ENCODE assay signal across 19 mouse cellular contexts in genomic region chr2:11457904-11458303, GRCm38 (mm10).
A peak's percentile ranks its signal among the peaks of the same experiment; 100 is the strongest.
DNase-seq lines count a peak whose midpoint lies in the region; ATAC-seq lines count a peak whose summit lies in the region.
"Had no signal": no experiment of that assay in that cellular context is flagged by ENCODE, and none has a peak within 500 bp of the region (broad histone marks: within the 10 kb centered on the region; RNA-seq: fewer than 3 reads in every experiment).

No protein-coding gene starts in this region.

- no peak overlapping the region for H3K9ac ChIP-seq in embryonic facial prominence, embryonic 14.5 days (ENCODE audit: low read depth, low read length)
- H3K9ac ChIP-seq in kidney, embryonic 15.5 days = no peak overlapping the region
- H3K9ac ChIP-seq in kidney, embryonic 16.5 days (replicated peaks; ENCODE audit: low read length) = no peak overlapping the region
- no peak overlapping the region for H3K9ac ChIP-seq in intestine, embryonic 16.5 days (ENCODE audit: low read depth, low read length)
- H3K9ac ChIP-seq: embryonic facial prominence, embryonic 15.5 days; forebrain, embryonic 12.5 days; hindbrain, embryonic 15.5 days; limb, embryonic 13.5 days; neural tube, embryonic 13.5 days had no signal

- intact Hi-C loops in gastrocnemius, postnatal 14 days (cut with DNase I; ENCODE audit: low total_unique reads) = no loop called here

- H3K27ac ChIP-seq in embryonic facial prominence, embryonic 14.5 days (replicated peaks; ENCODE audit: low read depth, low read length) = no peak overlapping the region
- no peak overlapping the region for H3K27ac ChIP-seq in embryonic facial prominence, embryonic 10.5 days (replicated peaks)
- H3K27ac ChIP-seq in kidney, embryonic 15.5 days = no peak overlapping the region
- no peak overlapping the region for H3K27ac ChIP-seq in kidney, embryonic 16.5 days (ENCODE audit: low read length)
- no peak overlapping the region for H3K27ac ChIP-seq in intestine, embryonic 16.5 days (ENCODE audit: low read length)
- H3K27ac ChIP-seq: embryonic facial prominence, embryonic 15.5 days; forebrain, embryonic 12.5 days; hindbrain, embryonic 15.5 days; limb, embryonic 13.5 days; midbrain, embryonic 10.5 days; neural tube, embryonic 13.5 days had no signal

- no peak; the same call in 1 of the 2 replicates for ATAC-seq in embryonic facial prominence, embryonic 14.5 days (ENCODE audit: low read depth)
- 0 out of 2 replicates have a peak, but pooled peaks have one; percentile 33 for ATAC-seq in kidney, embryonic 15.5 days (replicated peaks; ENCODE audit: low FRiP score)
- ATAC-seq in kidney, embryonic 16.5 days (ENCODE audit: low FRiP score, low TSS enrichment) = no peak
- peak; percentile 67; the same call in 1 of the 2 replicates for ATAC-seq in intestine, embryonic 16.5 days
- ATAC-seq: activated CD4-positive, CD25-positive, alpha-beta regulatory T cell, adult 4 months had no signal

- H3K4me2 ChIP-seq in embryonic facial prominence, embryonic 14.5 days (ENCODE audit: low read depth, low read length) = no peak overlapping the region
- no peak overlapping the region for H3K4me2 ChIP-seq in kidney, embryonic 15.5 days
- H3K4me2 ChIP-seq in kidney, embryonic 16.5 days (replicated peaks; ENCODE audit: low read depth, low read length) = no peak overlapping the region
- no peak overlapping the region for H3K4me2 ChIP-seq in intestine, embryonic 16.5 days (ENCODE audit: low read depth, low read length)
- H3K4me2 ChIP-seq: embryonic facial prominence, embryonic 15.5 days; forebrain, embryonic 12.5 days; hindbrain, embryonic 15.5 days; limb, embryonic 13.5 days; neural tube, embryonic 13.5 days had no signal

- H3K4me3 ChIP-seq in embryonic facial prominence, embryonic 14.5 days (ENCODE audit: low read depth, low read length) = no peak overlapping the region
- no peak overlapping the region for H3K4me3 ChIP-seq in embryonic facial prominence, embryonic 10.5 days
- no peak overlapping the region for H3K4me3 ChIP-seq in kidney, embryonic 15.5 days (replicated peaks)
- H3K4me3 ChIP-seq in kidney, embryonic 16.5 days (ENCODE audit: low read length) = no peak overlapping the region
- no peak overlapping the region for H3K4me3 ChIP-seq in intestine, embryonic 16.5 days (ENCODE audit: low read length)
- H3K4me3 ChIP-seq: embryonic facial prominence, embryonic 15.5 days; forebrain, embryonic 12.5 days; hindbrain, embryonic 15.5 days; limb, embryonic 13.5 days; midbrain, embryonic 10.5 days; neural tube, embryonic 13.5 days had no signal

- 61% methylated on average over 7 of the region's 7 CpGs for WGBS in embryonic facial prominence, embryonic 14.5 days
- WGBS in embryonic facial prominence, embryonic 10.5 days = 65% methylated on average over 7 of the region's 7 CpGs
- 54% methylated on average over 7 of the region's 7 CpGs for WGBS in kidney, embryonic 15.5 days
- WGBS in kidney, embryonic 16.5 days = 60% methylated on average over 7 of the region's 7 CpGs
- WGBS in intestine, embryonic 16.5 days = 56% methylated on average over 7 of the region's 7 CpGs

- peak; percentile 31 for DNase-seq in embryonic facial prominence, embryonic 14.5 days (ENCODE audit: low spot score)
- DNase-seq in embryonic facial prominence, embryonic 10.5 days (ENCODE audit: low spot score) = no peak
- peak; percentile 32 for DNase-seq in 3T3-L1 (ENCODE audit: low read depth, low spot score)
- no peak for DNase-seq in adrenal gland, postnatal 10 days
- DNase-seq in gastrocnemius, postnatal 14 days = no peak
- DNase-seq: cerebellum, adult 8-10 months; gastrocnemius, postnatal 25 days; lung, postnatal 14 days; thymus, postnatal 36 days had no signal

- no peaks in the 10 kb centered on the region for H3K27me3 ChIP-seq in embryonic facial prominence, embryonic 14.5 days (replicated peaks; ENCODE audit: control insufficient read depth, insufficient read depth, low read length)
- H3K27me3 ChIP-seq in embryonic facial prominence, embryonic 10.5 days (replicated peaks; ENCODE audit: low read depth, poor library complexity, severe bottlenecking) = no peaks in the 10 kb centered on the region
- H3K27me3 ChIP-seq in kidney, embryonic 15.5 days = no peaks in the 10 kb centered on the region
- H3K27me3 ChIP-seq in kidney, embryonic 16.5 days (ENCODE audit: insufficient read depth, low read length) = no peaks in the 10 kb centered on the region
- no peaks in the 10 kb centered on the region for H3K27me3 ChIP-seq in intestine, embryonic 16.5 days (replicated peaks; ENCODE audit: control insufficient read depth, insufficient read depth, low read length)
- H3K27me3 ChIP-seq: embryonic facial prominence, embryonic 15.5 days; forebrain, embryonic 12.5 days; hindbrain, embryonic 15.5 days; limb, embryonic 13.5 days; neural tube, embryonic 13.5 days had no signal

- H3K9me3 ChIP-seq in embryonic facial prominence, embryonic 14.5 days (ENCODE audit: control insufficient read depth, low read length) = no peaks in the 10 kb centered on the region
- H3K9me3 ChIP-seq in embryonic facial prominence, embryonic 10.5 days = no peaks in the 10 kb centered on the region
- no peaks in the 10 kb centered on the region for H3K9me3 ChIP-seq in kidney, embryonic 15.5 days (replicated peaks)
- no peaks in the 10 kb centered on the region for H3K9me3 ChIP-seq in kidney, embryonic 16.5 days (ENCODE audit: low read length)
- no peaks in the 10 kb centered on the region for H3K9me3 ChIP-seq in intestine, embryonic 16.5 days (ENCODE audit: control insufficient read depth, low read length)
- H3K9me3 ChIP-seq: embryonic facial prominence, embryonic 15.5 days; forebrain, embryonic 12.5 days; hindbrain, embryonic 15.5 days; limb, embryonic 13.5 days; midbrain, embryonic 10.5 days; neural tube, embryonic 13.5 days had no signal

- no peaks in the 10 kb centered on the region for H3K36me3 ChIP-seq in embryonic facial prominence, embryonic 14.5 days (ENCODE audit: control insufficient read depth, insufficient read depth, low read length)
- no peaks in the 10 kb centered on the region for H3K36me3 ChIP-seq in embryonic facial prominence, embryonic 10.5 days (replicated peaks)
- no peaks in the 10 kb centered on the region for H3K36me3 ChIP-seq in kidney, embryonic 15.5 days
- no peaks in the 10 kb centered on the region for H3K36me3 ChIP-seq in kidney, embryonic 16.5 days (ENCODE audit: insufficient read depth, low read length)
- no peaks in the 10 kb centered on the region for H3K36me3 ChIP-seq in intestine, embryonic 16.5 days (ENCODE audit: control insufficient read depth, insufficient read depth, low read length)
- H3K36me3 ChIP-seq: embryonic facial prominence, embryonic 15.5 days; forebrain, embryonic 12.5 days; hindbrain, embryonic 15.5 days; limb, embryonic 13.5 days; midbrain, embryonic 10.5 days; neural tube, embryonic 13.5 days had no signal

- no peaks in the 10 kb centered on the region for H3K4me1 ChIP-seq in embryonic facial prominence, embryonic 14.5 days (ENCODE audit: control insufficient read depth, insufficient read depth, low read length)
- 0 out of 2 replicates have a peak, but pooled peaks cover 4% of the 10 kb centered on the region for H3K4me1 ChIP-seq in embryonic facial prominence, embryonic 10.5 days
- H3K4me1 ChIP-seq in kidney, embryonic 15.5 days = no peaks in the 10 kb centered on the region
- 0 out of 2 replicates have a peak, but pooled peaks cover 3% of the 10 kb centered on the region for H3K4me1 ChIP-seq in kidney, embryonic 16.5 days (ENCODE audit: insufficient read depth, low read length)
- H3K4me1 ChIP-seq in intestine, embryonic 16.5 days (ENCODE audit: control insufficient read depth, insufficient read depth, low read length) = no peaks in the 10 kb centered on the region
- H3K4me1 ChIP-seq: embryonic facial prominence, embryonic 15.5 days; forebrain, embryonic 12.5 days; hindbrain, embryonic 15.5 days; limb, embryonic 13.5 days; neural tube, embryonic 13.5 days had no signal

Comparison
In these comparisons a context has a peak if more than half of its experiments do, and no peak if none do; other contexts are left out.
1. ATAC-seq: peak in kidney, embryonic 15.5 days (single experiment) and intestine, embryonic 16.5 days (single experiment); none in embryonic facial prominence, embryonic 14.5 days (single experiment) and kidney, embryonic 16.5 days (single experiment).
2. DNase-seq: peak in embryonic facial prominence, embryonic 14.5 days (single experiment) and 3T3-L1 (single experiment); none in embryonic facial prominence, embryonic 10.5 days (single experiment), adrenal gland, postnatal 10 days (single experiment) and gastrocnemius, postnatal 14 days (single experiment).